Mouse (Mus musculus): ENCODE data around the gene Grk2.

DNA sequence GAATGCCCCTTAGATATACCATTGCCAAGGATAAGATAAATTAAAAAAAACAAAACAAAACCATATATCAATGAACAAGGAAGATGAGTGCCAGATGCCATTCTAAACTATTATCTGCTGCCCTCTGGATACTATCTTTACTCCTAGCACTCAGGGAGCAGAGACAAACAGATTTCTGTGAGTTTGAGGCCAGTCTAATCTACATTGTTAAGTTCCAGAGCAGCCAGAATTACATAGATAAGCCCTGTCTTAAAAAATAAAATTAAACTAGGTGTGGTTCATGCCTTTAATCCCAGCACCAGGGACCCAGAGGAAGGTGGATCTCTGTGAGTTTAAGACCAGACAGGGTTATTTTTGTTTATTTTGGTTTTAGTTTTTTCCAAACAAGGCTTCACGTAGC lies 40.5 kb upstream of the Grk2 start:
- TF ChIP-seq CTCF (IDR thresholded peaks at IDR 0.05; ENCODE audit: control insufficient read depth, insufficient read depth, low read length) (no peak), POLR2A (IDR thresholded peaks at IDR 0.05; ENCODE audit: borderline replicate concordance, control insufficient read depth, low read depth, low read length) (no peak)

Measured in bone marrow, adult 2 months (tissue).